Mouse (Mus musculus) lung, postnatal 14 days (tissue): ENCODE data around the gene Cars2.
A peak's percentile ranks its signal among the peaks of the same experiment; 100 is the strongest.
"Not testable (repeated sequence)": the region's sequence is repeated elsewhere in the genome, so short reads cannot be mapped to it uniquely, and the experiment has no call there.

Experiments
- DNase-seq: peaks from one replicate; pipeline ENCODE4 v3.0.0; 2021

Cars2 gene

GRCm38 (mm10) chr8:11555720-11556591, 5.4 kb upstream of the Cars2 start:
- DNase-seq, result peak; percentile 99

GRCm38 (mm10) chr8:11554799-11555719, 4.5 kb upstream of the Cars2 start, which contains the start of gene Ing1:
Gene Ing1, plus strand, starts transcription at chr8:11555571.
- peak; percentile 95 for DNase-seq

GRCm38 (mm10) chr8:11552390-11552789, 1.8 kb upstream of the Cars2 start:
- DNase-seq, result no peak

GRCm38 (mm10) chr8:11551497-11551896, 914 bp upstream of the Cars2 start:
- not testable (repeated sequence) for DNase-seq

- DNase-seq, result peak; percentile 67
Observed at GRCm38 (mm10) chr8:11549706-11550105, 877 bp downstream of the Cars2 start.

- DNase-seq, result peak; percentile 14
Observed at GRCm38 (mm10) chr8:11547063-11547462, 3.5 kb downstream of the Cars2 start.

- peak; percentile 74 for DNase-seq
Observed at GRCm38 (mm10) chr8:11544386-11544785, 6.2 kb downstream of the Cars2 start.

- DNase-seq, result no peak
Observed at GRCm38 (mm10) chr8:11542866-11543265, 7.7 kb downstream of the Cars2 start.

GRCm38 (mm10) chr8:11542031-11542430, 8.6 kb downstream of the Cars2 start:
- no peak for DNase-seq

GRCm38 (mm10) chr8:11540182-11540581, 10.4 kb downstream of the Cars2 start:
- no peak for DNase-seq

GRCm38 (mm10) chr8:11539049-11539448, 11.5 kb downstream of the Cars2 start:
- no peak for DNase-seq

GRCm38 (mm10) chr8:11534494-11534893, 16.1 kb downstream of the Cars2 start:
- DNase-seq, result no peak

GRCm38 (mm10) chr8:11530849-11531248, 19.7 kb downstream of the Cars2 start:
- no peak for DNase-seq

GRCm38 (mm10) chr8:11530155-11530770, 20.3 kb downstream of the Cars2 start:
- DNase-seq, result no peak

- no peak for DNase-seq
Observed at GRCm38 (mm10) chr8:11523331-11523730, 27.3 kb downstream of the Cars2 start.

- DNase-seq, result peak; percentile 40
Observed at GRCm38 (mm10) chr8:11518676-11519075, 31.9 kb downstream of the Cars2 start.

- peak; percentile 51 for DNase-seq
Observed at GRCm38 (mm10) chr8:11518056-11518396, 32.6 kb downstream of the Cars2 start.

- DNase-seq, result peak; percentile 53
Observed at GRCm38 (mm10) chr8:11517366-11518055, 33.1 kb downstream of the Cars2 start.

GRCm38 (mm10) chr8:11516292-11516691, 34.3 kb downstream of the Cars2 start:
- no peak for DNase-seq

GRCm38 (mm10) chr8:11513247-11513646, 37.3 kb downstream of the Cars2 start:
- no peak for DNase-seq

GRCm38 (mm10) chr8:11512711-11513110, 37.9 kb downstream of the Cars2 start:
- DNase-seq, result no peak

GRCm38 (mm10) chr8:11510971-11511370, 39.6 kb downstream of the Cars2 start:
- no peak for DNase-seq

- DNase-seq, result no peak
Observed at GRCm38 (mm10) chr8:11508880-11509279, 41.7 kb downstream of the Cars2 start.
